Mouse (Mus musculus): Measurements from ENCODE around the gene Card14. TPM values are rescaled to one million over a fixed set of nuclear protein-coding genes. Genes with fewer than 3 reads are reported as not detected.
A peak's percentile ranks its signal among the peaks of the same experiment; 100 is the strongest.

Card14 gene
- total and polyA plus RNA-seq, 3 experiments = 0.16 to 1.1 TPM; not detected in 1

DNA sequence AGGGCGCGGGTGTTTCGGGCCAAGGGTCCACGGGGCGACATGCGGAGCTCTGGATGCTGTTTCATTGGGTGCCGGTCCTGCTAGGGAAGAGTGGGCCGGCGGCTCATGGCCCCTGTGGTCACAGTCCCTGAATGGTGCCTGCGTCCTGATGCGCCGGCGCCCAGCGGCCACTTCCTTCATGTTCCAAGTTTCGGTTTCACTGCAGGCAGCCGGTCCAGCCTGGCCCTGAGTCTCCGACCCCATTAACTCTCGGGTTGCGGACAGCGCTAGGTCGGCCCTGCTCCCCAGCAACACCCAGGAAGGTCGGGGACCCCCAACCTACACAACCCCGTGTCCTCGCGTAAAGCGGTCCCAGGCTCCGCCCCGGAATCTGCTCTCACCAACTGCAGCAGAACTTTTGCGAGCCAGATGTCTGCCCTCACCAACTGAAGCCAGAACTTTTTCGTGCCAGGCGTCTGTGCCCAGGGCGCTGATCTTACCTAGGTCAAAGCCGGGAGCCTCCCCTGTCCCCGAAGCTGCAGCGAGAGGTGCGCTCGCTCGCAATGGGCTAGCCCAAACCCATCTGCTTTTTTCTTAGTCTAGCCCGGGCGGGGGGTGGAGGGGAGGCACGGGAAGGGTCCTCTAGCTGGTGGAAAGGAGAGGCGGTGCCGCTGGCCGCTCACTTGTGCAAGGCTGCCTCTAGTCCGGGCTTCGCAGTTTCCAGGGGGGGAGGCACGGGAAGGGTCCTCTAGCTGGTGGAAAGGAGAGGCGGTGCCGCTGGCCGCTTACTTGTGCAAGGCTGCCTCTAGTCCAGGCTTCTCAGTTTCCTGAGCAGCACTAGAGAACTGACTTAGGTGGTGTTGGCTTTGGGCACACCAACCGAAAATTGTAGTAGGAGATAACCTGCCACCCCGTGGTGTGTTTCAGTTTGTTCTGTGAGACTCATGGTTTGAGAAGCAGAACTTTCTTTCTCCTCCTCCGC lies 83.0 kb downstream of the Card14 start:
- peak overlapping the region; percentile 82 for H3K27ac ChIP-seq (ENCODE audit: insufficient read depth, low read depth)
- dilution Hi-C loops (cut with MboI; ENCODE audit: extremely low pct_ligation_motif_present, extremely low pct_unique_long_range_greater_than_20kb, low sequenced_read_pairs) (no loop called here), in situ Hi-C loops (cut with MboI; ENCODE audit: low pct_ligation_motif_present, low pct_unique_long_range_greater_than_20kb, low sequenced_read_pairs) (no loop called here)
- peak overlapping the region; percentile 90 for H3K9ac ChIP-seq (ENCODE audit: insufficient read depth, low read depth)
- peaks cover 70% of the 10 kb centered on the region for H3K27me3 ChIP-seq (replicated peaks)
- H3K4me1 ChIP-seq (ENCODE audit: control insufficient read depth in 1 of 2, insufficient read depth in 2 of 2) = peaks cover 18 to 36% of the 10 kb centered on the region in 2 experiments
- H3K79me2 ChIP-seq (replicated peaks; ENCODE audit: control insufficient read depth, extremely low read depth, insufficient read depth, poor library complexity, severe bottlenecking) = no peaks in the 10 kb centered on the region
- no peaks in the 10 kb centered on the region for H3K9me3 ChIP-seq (replicated peaks; ENCODE audit: low read length)
- H3K4me3 ChIP-seq (replicated peaks in 1 of 3; ENCODE audit: low read depth in 2 of 3, low read length in 2 of 3, poor library complexity in 1 of 3) = peak overlapping the region; percentile 67 to 85 (median 77)
- peaks cover 0 to 5% of the 10 kb centered on the region in 2 experiments for H3K36me3 ChIP-seq (replicated peaks in 1 of 2; ENCODE audit: control insufficient read depth in 1 of 2, insufficient read depth in 1 of 2, low read length in 1 of 2)
- DNase-seq (ENCODE audit: extremely low read depth) = no peak
- H3K4me2 ChIP-seq (ENCODE audit: insufficient read depth, low read depth, poor library complexity, severe bottlenecking) = peak overlapping the region; percentile 39
- 0 out of 2 replicates have a peak, but pooled peaks have one; percentile 21 for TF ChIP-seq TCF12 (IDR thresholded peaks at IDR 0.05; ENCODE audit: low read depth, low read length)
- peak; percentile 48; the same call in 1 of the 2 replicates for TF ChIP-seq ELF1 (IDR thresholded peaks at IDR 0.05; ENCODE audit: low read depth, low read length)
- TF ChIP-seq ETS1 (conservative IDR thresholded peaks at IDR 0.05; ENCODE audit: low read depth, low read length) = no peak
- TF ChIP-seq PAX5 (IDR thresholded peaks at IDR 0.05; ENCODE audit: low read length) = no peak
- no peak for TF ChIP-seq E2F4 (IDR thresholded peaks at IDR 0.05; ENCODE audit: insufficient replicate concordance, low read depth, low read length)
- no peak for TF ChIP-seq MAFK (IDR thresholded peaks at IDR 0.05; ENCODE audit: insufficient replicate concordance, low read length)
- 0 out of 2 replicates have a peak, but pooled peaks have one; percentile 38 for TF ChIP-seq TBP (conservative IDR thresholded peaks at IDR 0.05; ENCODE audit: low read depth, low read length)
- TF ChIP-seq ZMIZ1 (IDR thresholded peaks at IDR 0.05; ENCODE audit: low read depth, low read length) = peak; percentile 14; the same call in 1 of the 2 replicates
- TF ChIP-seq IRF4 (IDR thresholded peaks at IDR 0.05; ENCODE audit: low read depth, low read length) = peak; percentile 89
- TF ChIP-seq MEF2A (IDR thresholded peaks at IDR 0.05; ENCODE audit: borderline replicate concordance, low read depth, low read length) = no peak
- peak; percentile 73; the same call in 1 of the 2 replicates for TF ChIP-seq CHD1 (IDR thresholded peaks at IDR 0.05; ENCODE audit: low read depth, low read length)
- no peak for TF ChIP-seq MYC (IDR thresholded peaks at IDR 0.05; ENCODE audit: low read depth, low read length)
- TF ChIP-seq JUND (conservative IDR thresholded peaks at IDR 0.05; ENCODE audit: low read depth, low read length) = no peak
- no peak for TF ChIP-seq KAT2A (IDR thresholded peaks at IDR 0.05; ENCODE audit: insufficient replicate concordance, low read length)
- no peak for TF ChIP-seq ZNF384 (IDR thresholded peaks at IDR 0.05; ENCODE audit: low read depth, low read length)
- peak; percentile 38 for TF ChIP-seq POLR2A (IDR thresholded peaks at IDR 0.05; ENCODE audit: low read depth, low read length)
- no peak for TF ChIP-seq BHLHE40 (IDR thresholded peaks at IDR 0.05; ENCODE audit: low read depth, low read length)
- 0 out of 2 replicates have a peak, but pooled peaks have one; percentile 30 for TF ChIP-seq MAZ (IDR thresholded peaks at IDR 0.05; ENCODE audit: low read depth, low read length)
- TF ChIP-seq SMC3 (IDR thresholded peaks at IDR 0.05; ENCODE audit: low read depth, low read length) = peak; percentile 21; the same call in 1 of the 2 replicates
- peak; percentile 41; the same call in 1 of the 2 replicates for TF ChIP-seq SIN3A (IDR thresholded peaks at IDR 0.05; ENCODE audit: low read length)
- TF ChIP-seq UBTF (IDR thresholded peaks at IDR 0.05; ENCODE audit: low read depth, low read length) = no peak
- TF ChIP-seq HCFC1 (IDR thresholded peaks at IDR 0.05; ENCODE audit: low read depth, low read length) = peak; percentile 9
- TF ChIP-seq MAX (IDR thresholded peaks at IDR 0.05; ENCODE audit: low read length) = no peak
- TF ChIP-seq RAD21 (IDR thresholded peaks at IDR 0.05; ENCODE audit: low read depth, low read length) = no peak; the same call in 1 of the 2 replicates
- peak; percentile 37; the same call in 1 of the 2 replicates for TF ChIP-seq EP300 (IDR thresholded peaks at IDR 0.05; ENCODE audit: low read length)
- no peak for TF ChIP-seq RCOR1 (conservative IDR thresholded peaks at IDR 0.05; ENCODE audit: low read depth, low read length)
- no peak for TF ChIP-seq JUN (IDR thresholded peaks at IDR 0.05; ENCODE audit: insufficient read depth, low read depth, low read length)
- peak in 1 of 2 experiments; percentile 30; a peak in 2 of 4 replicates for TF ChIP-seq CTCF (conservative IDR thresholded peaks at IDR 0.05 in 1 of 2, IDR thresholded peaks at IDR 0.05 in 1 of 2; ENCODE audit: low read depth in 2 of 2, low read length in 2 of 2)
- TF ChIP-seq USF2 (conservative IDR thresholded peaks at IDR 0.05; ENCODE audit: low read depth, low read length) = no peak
- no peak for TF ChIP-seq POLR2AphosphoS2 (IDR thresholded peaks at IDR 0.05; ENCODE audit: low read depth, low read length)
- TF ChIP-seq CHD2 (IDR thresholded peaks at IDR 0.05; ENCODE audit: low read length) = no peak
- no peak; the same call in 1 of the 2 replicates for TF ChIP-seq NELFE (IDR thresholded peaks at IDR 0.05; ENCODE audit: low read depth, low read length)
- 0 out of 2 replicates have a peak, but pooled peaks have one; percentile 11 for TF ChIP-seq MXI1 (IDR thresholded peaks at IDR 0.05; ENCODE audit: low read depth, low read length)
- no peak for TF ChIP-seq NRF1 (IDR thresholded peaks at IDR 0.05; ENCODE audit: low read depth, low read length)
- no peak for TF ChIP-seq ZKSCAN1 (IDR thresholded peaks at IDR 0.05; ENCODE audit: borderline replicate concordance, low read depth, low read length)
- no peak for TF ChIP-seq USF1 (IDR thresholded peaks at IDR 0.05; ENCODE audit: low read depth, low read length)
- TF ChIP-seq ZC3H11A (IDR thresholded peaks at IDR 0.05; ENCODE audit: low read depth, low read length) = no peak

Measured in CH12.LX (cell line).